Mouse (Mus musculus) CD4-positive, CD25-positive, alpha-beta regulatory T cell, adult 4 months (primary cell): ENCODE results near the gene Kcnk12. TPM values are rescaled to one million over a fixed set of nuclear protein-coding genes. Genes with fewer than 3 reads are reported as not detected.

Source experiments
- ATAC-seq: one replicate; pipeline ENCODE4 v1.8.0; 2017
- polyA plus RNA-seq, 2 experiments: library from polyadenylated mRNA; unstranded; fragments of 100-300 nt; shearing (Covaris generic); gene quantifications; one replicate each; pipeline ENCODE4 v1.2.1; 2017

The Kcnk12 gene
- polyA plus RNA-seq, 2 experiments from 2014 or later = not detected

DNA sequence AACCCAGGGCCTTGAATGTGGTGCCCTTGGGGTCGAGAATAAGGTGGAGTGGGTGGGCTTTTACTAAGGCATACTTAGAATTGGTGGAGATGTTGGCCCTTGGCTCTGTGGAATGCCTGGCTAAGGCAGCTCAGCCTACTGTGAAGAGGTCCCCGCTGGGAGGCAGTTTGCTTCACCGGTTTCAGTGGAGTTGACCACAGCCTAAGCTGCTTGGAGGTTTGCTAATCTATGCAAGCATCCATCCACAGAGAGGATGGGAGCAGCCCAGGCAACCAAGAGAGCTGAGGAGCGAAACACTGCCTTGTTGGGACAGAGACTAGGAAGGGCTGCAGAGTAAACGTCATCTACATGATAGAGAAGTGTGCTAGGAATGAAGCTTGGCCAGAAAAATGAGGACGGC, 101.0 kb downstream of the Kcnk12 start:
- no peak for ATAC-seq

DNA sequence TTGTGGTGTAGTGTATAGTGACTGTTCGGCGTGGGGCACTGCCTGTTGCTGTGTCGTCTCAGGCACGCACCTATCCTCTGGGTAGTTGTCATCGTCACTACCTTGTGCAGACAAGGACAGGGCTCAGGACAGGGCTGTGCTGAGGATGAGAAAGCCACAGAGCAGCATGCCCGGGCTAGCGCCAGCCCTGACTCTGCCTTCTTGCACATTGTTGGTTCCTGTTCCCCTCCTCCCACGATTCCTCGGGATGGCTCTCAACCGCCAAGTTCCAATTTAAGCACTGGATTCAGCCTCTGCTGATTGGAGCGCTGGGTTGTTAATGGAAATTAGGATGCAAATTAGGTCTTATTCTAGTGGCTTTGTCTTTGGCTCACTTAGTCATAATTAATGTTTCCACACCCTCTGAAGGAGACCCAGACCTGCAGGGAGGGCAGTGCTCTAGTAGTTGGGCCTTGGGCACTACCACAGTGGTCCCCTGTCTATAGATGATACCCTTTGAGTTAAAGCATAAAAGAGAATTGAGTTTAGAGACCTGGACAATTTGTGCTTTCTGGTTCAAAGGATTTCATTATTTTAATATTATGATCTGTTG, 101.8 kb downstream of the Kcnk12 start:
- ATAC-seq = no peak

Other genes starting within 250 kb of the Kcnk12 start
- 1 to 10 TPM; 1.5 to 3.6 TPM for gene Epcam, start 162.0 kb downstream of the Kcnk12 start, polyA plus RNA-seq
- 10 to 100 TPM; 51.3 to 60.5 TPM for gene Msh2, start 125.7 kb downstream of the Kcnk12 start, polyA plus RNA-seq
- gene Rpl36-ps4, start 123.0 kb upstream of the Kcnk12 start, polyA plus RNA-seq = not detected
- 10 to 100 TPM; 12.8 to 15.1 TPM for gene Msh6, start 177.1 kb upstream of the Kcnk12 start, polyA plus RNA-seq